Mouse (Mus musculus): ENCODE results near the gene Htr5b.

Htr5b gene

DNA sequence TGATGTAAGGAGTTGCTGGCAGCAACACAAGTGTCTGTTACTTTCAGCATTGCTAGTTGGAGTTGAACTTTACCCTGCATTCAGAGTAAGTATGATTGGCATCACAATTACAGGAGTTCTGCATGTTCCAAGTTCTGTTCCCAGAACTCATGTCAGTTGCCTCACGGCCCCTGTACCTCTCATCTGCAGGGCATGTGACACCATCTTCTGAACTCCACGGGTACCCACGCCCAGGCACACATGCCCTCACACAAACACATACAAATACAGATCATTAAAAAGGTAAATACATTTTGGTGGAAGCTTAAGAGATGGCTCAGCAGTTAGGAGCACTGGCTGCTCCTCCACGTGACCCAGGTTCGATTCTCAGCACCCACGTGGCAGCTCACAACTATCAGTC, 41.5 kb downstream of the Htr5b start:
- no peak for DNase-seq (ENCODE audit: low spot score in 2 of 2)

DNA sequence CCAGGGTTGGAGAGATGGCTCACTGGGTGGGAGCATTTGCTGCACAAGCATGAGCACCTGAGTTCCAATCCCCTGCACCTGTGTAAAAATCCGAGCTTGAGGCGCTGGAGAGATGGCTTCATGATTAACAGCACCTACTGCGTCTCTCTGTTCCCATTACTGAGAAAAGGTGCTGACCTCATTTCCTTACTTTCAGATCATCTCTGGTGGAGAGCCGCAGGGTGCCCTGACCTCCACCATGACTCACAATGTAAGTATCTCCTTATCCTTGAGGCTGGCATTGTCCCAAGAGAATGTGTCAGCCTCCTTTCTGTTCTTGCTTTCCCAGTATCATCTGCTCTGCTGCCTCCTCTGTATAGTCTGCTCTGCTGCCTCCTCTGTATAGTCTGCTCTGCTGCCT, 45.2 kb downstream of the Htr5b start:
- no peak for DNase-seq (ENCODE audit: low spot score in 2 of 2)

DNA sequence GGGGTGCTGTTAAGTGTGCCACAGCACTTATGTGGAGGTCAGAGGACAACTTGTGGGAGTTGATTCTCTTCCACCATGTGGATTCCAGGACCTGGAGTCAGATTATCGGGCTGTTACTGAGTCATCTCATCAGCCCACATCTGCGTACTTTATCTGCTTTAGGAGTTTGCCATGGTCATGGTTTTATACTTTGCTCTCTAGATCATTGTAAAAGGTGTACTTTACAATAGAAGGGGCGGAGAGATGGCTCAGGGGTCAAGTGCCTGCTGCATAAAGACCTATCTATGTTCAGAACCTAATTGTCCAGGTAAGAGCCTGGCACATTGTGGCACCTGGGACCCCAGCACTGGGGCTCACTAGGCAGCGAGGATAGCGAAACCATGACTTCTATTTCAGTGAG, 48.9 kb downstream of the Htr5b start:
- no peak for DNase-seq (ENCODE audit: low spot score in 2 of 2)

- DNase-seq (ENCODE audit: low spot score in 2 of 2): no peak
Observed at GRCm38 (mm10) chr1:121478284-121478980, 49.8 kb downstream of the Htr5b start.

- no peak for DNase-seq (ENCODE audit: low spot score in 2 of 2)
Observed at GRCm38 (mm10) chr1:121477716-121478115, 50.5 kb downstream of the Htr5b start.

- no peak for DNase-seq (ENCODE audit: low spot score in 2 of 2)
Observed at GRCm38 (mm10) chr1:121471503-121471902, 56.8 kb downstream of the Htr5b start.

GRCm38 (mm10) chr1:121468271-121468670, 60.0 kb downstream of the Htr5b start:
- no peak for DNase-seq (ENCODE audit: low spot score in 2 of 2)

- DNase-seq (ENCODE audit: low spot score in 2 of 2): no peak
Observed at GRCm38 (mm10) chr1:121466276-121466675, 62.0 kb downstream of the Htr5b start.

DNA sequence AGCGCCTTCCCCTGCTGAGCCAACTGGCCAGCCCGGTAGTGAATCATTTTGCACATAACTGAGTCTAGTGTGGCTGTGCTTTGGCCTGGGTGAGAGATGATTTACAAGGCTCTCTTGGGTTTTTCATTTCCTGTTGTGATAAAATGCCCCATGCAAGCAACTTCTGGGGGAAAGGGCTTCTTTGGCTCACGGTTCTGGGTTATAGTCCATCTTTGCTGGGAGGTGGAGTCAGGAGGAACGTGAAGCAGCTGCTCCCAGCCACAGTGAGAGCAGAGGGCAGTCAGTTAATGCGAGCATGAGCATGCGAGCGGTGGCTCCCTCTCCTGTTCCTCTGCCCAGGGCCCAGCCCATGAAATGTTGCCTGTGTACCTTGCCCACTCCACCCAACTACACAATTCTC, 64.5 kb downstream of the Htr5b start:
- no peak for DNase-seq (ENCODE audit: low spot score in 2 of 2)

DNA sequence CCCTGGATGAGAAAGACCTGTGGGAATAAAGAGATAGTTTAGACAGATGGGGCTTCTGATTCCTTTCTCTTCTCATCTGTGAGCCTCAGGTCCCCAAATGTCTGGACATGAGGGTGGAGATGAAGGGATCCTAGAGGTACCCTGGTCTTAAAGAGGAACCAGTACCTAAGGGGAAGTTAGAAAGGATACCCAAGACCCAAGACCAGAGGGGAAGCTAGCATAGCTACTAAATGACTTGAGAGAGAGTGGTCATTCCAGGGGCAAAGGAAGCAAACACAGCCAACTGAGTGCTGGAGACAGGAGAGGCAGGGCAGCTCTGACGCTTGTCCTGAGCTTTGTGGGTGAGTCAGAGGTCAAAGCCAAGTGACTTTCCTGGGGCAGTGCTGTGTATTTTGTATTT, 65.6 kb downstream of the Htr5b start:
- DNase-seq (ENCODE audit: low spot score in 2 of 2): no peak

DNA sequence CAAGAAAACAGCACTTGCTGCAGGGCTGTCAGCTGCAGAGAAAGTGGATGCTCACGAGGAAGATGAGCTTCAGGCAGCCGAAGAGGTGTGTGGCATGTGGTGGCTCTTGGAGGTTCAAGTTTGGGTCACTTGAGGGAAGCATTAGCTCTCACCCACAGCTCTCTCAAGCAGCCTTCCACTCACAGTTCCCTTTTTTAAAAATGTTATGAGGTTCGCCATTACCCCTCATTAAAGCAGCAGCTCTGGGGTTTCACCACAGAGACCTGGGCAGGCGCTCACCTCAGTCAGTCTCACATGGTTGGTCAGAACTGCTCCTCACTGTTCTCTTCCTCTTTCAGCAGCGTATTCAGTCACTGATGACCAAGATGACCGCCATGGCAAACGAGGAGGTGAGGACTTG, 66.4 kb downstream of the Htr5b start:
- DNase-seq (ENCODE audit: low spot score in 2 of 2): no peak

DNA sequence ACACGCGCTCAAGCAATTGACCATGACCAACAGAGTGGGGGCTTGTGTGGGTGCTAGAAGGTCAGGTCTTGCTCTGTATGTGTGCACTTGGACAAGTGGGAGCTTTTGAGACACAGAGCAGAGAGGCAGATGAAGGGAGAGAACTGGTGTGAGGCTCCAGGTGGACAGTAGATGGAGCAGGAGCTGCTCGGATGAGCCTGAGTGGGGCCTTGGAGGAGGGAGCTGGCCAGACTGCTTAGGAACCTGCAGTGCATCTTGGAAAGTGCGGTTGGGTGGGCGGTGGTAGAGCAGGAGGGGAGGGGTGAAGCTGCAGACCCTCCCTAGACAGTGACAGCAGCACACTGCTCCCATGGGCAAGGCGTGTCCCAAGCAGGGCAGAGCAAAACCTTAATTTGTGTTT, 68.2 kb downstream of the Htr5b start:
- DNase-seq (ENCODE audit: low spot score in 2 of 2): no peak

All from heart, adult 9 months (tissue).